Mouse (Mus musculus) stomach, embryonic 16.5 days (tissue): ENCODE data around the gene Brd2. TPM values are rescaled to one million over a fixed set of nuclear protein-coding genes. Genes with fewer than 3 reads are reported as not detected.
A peak's percentile ranks its signal among the peaks of the same experiment; 100 is the strongest.
"Not testable (repeated sequence)": the region's sequence is repeated elsewhere in the genome, so short reads cannot be mapped to it uniquely, and the experiment has no call there.

Experiments used
- ATAC-seq: fragments of 200-750 bp; cut with Nextera tagmentation; 2 replicates; pipeline ENCODE4 v1.8.0; 2017; ENCODE audit warnings: moderate number of reproducible peaks, moderate TSS enrichment; ENCODE audit not compliant: insufficient read depth, low FRiP score
- H3K27ac ChIP-seq: fragments of 300-500 bp; sonication (generic); 2 replicates; pipeline ENCODE4 v1.5.1; 2014; ENCODE audit warnings: low read length
- H3K27me3 ChIP-seq: fragments of 300-500 bp; sonication (generic); 2 replicates; pipeline ENCODE4 v1.6.1; 2014; ENCODE audit warnings: low read length, control low read depth, mixed read lengths; ENCODE audit not compliant: control insufficient read depth, insufficient read depth
- H3K36me3 ChIP-seq: fragments of 300-500 bp; sonication (generic); 2 replicates; pipeline ENCODE4 v1.6.1; 2014; ENCODE audit warnings: low read length; ENCODE audit not compliant: control insufficient read depth, insufficient read depth
- H3K4me1 ChIP-seq: fragments of 300-500 bp; sonication (generic); 2 replicates; pipeline ENCODE4 v1.6.1; 2014; ENCODE audit warnings: low read length, control low read depth, mixed read lengths; ENCODE audit not compliant: control insufficient read depth, insufficient read depth
- H3K4me2 ChIP-seq: fragments of 300-500 bp; sonication (generic); 2 replicates; pipeline ENCODE4 v1.6.1; 2014; ENCODE audit warnings: low read depth, low read length, mixed read lengths
- H3K4me3 ChIP-seq: fragments of 300-500 bp; sonication (generic); replicated peaks from 2 replicates; pipeline ENCODE4 v1.5.1; 2014; ENCODE audit warnings: mild to moderate bottlenecking, low read length
- H3K9ac ChIP-seq: fragments of 300-500 bp; sonication (generic); 2 replicates; pipeline ENCODE4 v1.6.1; 2014; ENCODE audit warnings: low read length
- H3K9me3 ChIP-seq: fragments of 300-500 bp; sonication (generic); replicated peaks from 2 replicates; pipeline ENCODE4 v1.6.1; 2016; ENCODE audit warnings: low read length, control low read depth; ENCODE audit not compliant: control insufficient read depth
- WGBS: fragments of 180-500 bp; shearing (Covaris S2); extraction: QIAGEN DNeasy Blood & Tissue Kit; methylation state at CpG from one replicate; pipeline ENCODE4 v1.1.7; 2014; 5-methylcytosine and 5-hydroxymethylcytosine counted together
- polyA plus RNA-seq: library from polyadenylated mRNA; unstranded; fragments of >200 nt; fragmentation: Nextera tagmentation; extraction: Ambion mirVana; gene quantifications from 2 replicates; pipeline ENCODE4 v1.2.1, GENCODE M21; 2015

Gene Brd2
- polyA plus RNA-seq, 1 experiment from 2014 or later: 71.9 TPM

GRCm38 (mm10) chr17:34144960-34145371, 22.5 kb upstream of the Brd2 start:
- no peak overlapping the region for H3K27ac ChIP-seq
- no peaks in the 10 kb centered on the region for H3K4me1 ChIP-seq
- no peak overlapping the region for H3K9ac ChIP-seq
- no peak for ATAC-seq
- no peak overlapping the region for H3K4me3 ChIP-seq
- no peaks in the 10 kb centered on the region for H3K36me3 ChIP-seq
- H3K4me2 ChIP-seq: no peak overlapping the region
- WGBS: 69% methylated on average over 3 of the region's 3 CpGs
- no peaks in the 10 kb centered on the region for H3K9me3 ChIP-seq
- H3K27me3 ChIP-seq: peaks cover 7% of the 10 kb centered on the region; the same call in 1 of the 2 replicates

GRCm38 (mm10) chr17:34144221-34144620, 21.8 kb upstream of the Brd2 start:
- H3K9ac ChIP-seq, H3K36me3 ChIP-seq, ATAC-seq: not testable (repeated sequence)

GRCm38 (mm10) chr17:34143461-34143860, 21.0 kb upstream of the Brd2 start:
- peaks cover 4% of the 10 kb centered on the region; the same call in 1 of the 2 replicates for H3K4me1 ChIP-seq

More at GRCm38 (mm10) chr17:34144221-34144620, 21.8 kb upstream of the Brd2 start:
- H3K27ac ChIP-seq, H3K9me3 ChIP-seq, H3K27me3 ChIP-seq, H3K4me3 ChIP-seq, H3K4me1 ChIP-seq, H3K4me2 ChIP-seq: not testable (repeated sequence)
- 94% methylated on average over 4 of the region's 4 CpGs for WGBS

GRCm38 (mm10) chr17:34143033-34143432, 20.6 kb upstream of the Brd2 start, which contains the start of gene H2-DMb2:
TSS of gene H2-DMb2 (plus strand) at chr17:34143307.
- 29% methylated on average over 7 of the region's 7 CpGs for WGBS
- Histone ChIP-seq H3K36me3 (no peaks in the 10 kb centered on the region), H3K27me3 (peaks cover 9% of the 10 kb centered on the region; the same call in 1 of the 2 replicates), H3K9me3 (no peaks in the 10 kb centered on the region), H3K4me3 (no peak within 1 kb of the TSS), H3K9ac (no peak within 1 kb of the TSS), H3K27ac (no peak within 1 kb of the TSS), H3K4me1 (peaks cover 4% of the 10 kb centered on the region; the same call in 1 of the 2 replicates), H3K4me2 (no peak within 1 kb of the TSS)
- ATAC-seq: peak; percentile 54; the same call in 1 of the 2 replicates

More at GRCm38 (mm10) chr17:34143461-34143860, 21.0 kb upstream of the Brd2 start:
- Histone ChIP-seq H3K27me3 (peaks cover 7% of the 10 kb centered on the region; the same call in 1 of the 2 replicates), H3K9me3 (no peaks in the 10 kb centered on the region), H3K27ac (no peak overlapping the region), H3K36me3 (no peaks in the 10 kb centered on the region), H3K4me2 (no peak overlapping the region), H3K4me3 (no peak overlapping the region), H3K9ac (no peak overlapping the region)
- 64% methylated on average over 5 of the region's 5 CpGs for WGBS
- ATAC-seq: no peak

- no peaks in the 10 kb centered on the region for H3K36me3 ChIP-seq
- no peaks in the 10 kb centered on the region for H3K9me3 ChIP-seq
- H3K9ac ChIP-seq: no peak overlapping the region
- ATAC-seq: no peak
- H3K4me3 ChIP-seq: no peak overlapping the region
- H3K4me2 ChIP-seq: no peak overlapping the region
- 68% methylated on average over 7 of the region's 7 CpGs for WGBS
- H3K27ac ChIP-seq: no peak overlapping the region
- peaks cover 9% of the 10 kb centered on the region; the same call in 1 of the 2 replicates for H3K27me3 ChIP-seq
- peaks cover 4% of the 10 kb centered on the region; the same call in 1 of the 2 replicates for H3K4me1 ChIP-seq
These were observed 20.1 kb upstream of the Brd2 start for GRCm38 (mm10) chr17:34142456-34143010.

GRCm38 (mm10) chr17:34141448-34141847, 19.0 kb upstream of the Brd2 start:
- ATAC-seq: no peak
- 47% methylated on average over 4 of the region's 4 CpGs for WGBS
- H3K27me3 ChIP-seq: peaks cover 12% of the 10 kb centered on the region; the same call in 1 of the 2 replicates
- H3K4me3 ChIP-seq: no peak overlapping the region
- H3K36me3 ChIP-seq: no peaks in the 10 kb centered on the region
- H3K9ac ChIP-seq: no peak overlapping the region
- peaks cover 4% of the 10 kb centered on the region; the same call in 1 of the 2 replicates for H3K4me1 ChIP-seq
- H3K9me3 ChIP-seq: no peaks in the 10 kb centered on the region
- H3K27ac ChIP-seq: no peak overlapping the region
- no peak overlapping the region for H3K4me2 ChIP-seq

DNA sequence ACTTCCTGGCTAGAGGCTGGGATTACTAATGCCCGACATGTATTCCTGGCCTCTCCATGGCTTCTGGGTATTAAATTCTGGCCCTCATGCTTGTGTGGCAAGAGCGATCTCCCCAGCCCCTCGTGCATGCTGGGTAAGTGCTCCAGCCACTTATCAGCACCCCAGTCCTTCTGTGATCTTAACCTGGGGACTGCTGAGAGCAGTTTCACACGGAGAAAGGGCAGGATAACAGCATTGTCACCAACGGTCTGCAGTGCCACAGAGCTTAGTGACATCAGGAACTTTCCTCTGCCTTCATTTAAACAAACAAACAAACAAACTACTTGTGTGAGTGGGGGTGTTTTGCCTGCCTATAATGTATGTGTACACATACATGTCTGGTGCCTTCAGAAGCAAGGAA, 17.8 kb upstream of the Brd2 start:
- H3K27ac ChIP-seq: no peak overlapping the region
- no peak overlapping the region for H3K4me2 ChIP-seq
- peaks cover 4% of the 10 kb centered on the region; the same call in 1 of the 2 replicates for H3K4me1 ChIP-seq
- 7% methylated on average over 5 of the region's 5 CpGs for WGBS
- no peaks in the 10 kb centered on the region for H3K9me3 ChIP-seq
- H3K9ac ChIP-seq: no peak overlapping the region
- peaks cover 12% of the 10 kb centered on the region; the same call in 1 of the 2 replicates for H3K27me3 ChIP-seq
- H3K4me3 ChIP-seq: no peak overlapping the region
- ATAC-seq: no peak
- no peaks in the 10 kb centered on the region for H3K36me3 ChIP-seq

DNA sequence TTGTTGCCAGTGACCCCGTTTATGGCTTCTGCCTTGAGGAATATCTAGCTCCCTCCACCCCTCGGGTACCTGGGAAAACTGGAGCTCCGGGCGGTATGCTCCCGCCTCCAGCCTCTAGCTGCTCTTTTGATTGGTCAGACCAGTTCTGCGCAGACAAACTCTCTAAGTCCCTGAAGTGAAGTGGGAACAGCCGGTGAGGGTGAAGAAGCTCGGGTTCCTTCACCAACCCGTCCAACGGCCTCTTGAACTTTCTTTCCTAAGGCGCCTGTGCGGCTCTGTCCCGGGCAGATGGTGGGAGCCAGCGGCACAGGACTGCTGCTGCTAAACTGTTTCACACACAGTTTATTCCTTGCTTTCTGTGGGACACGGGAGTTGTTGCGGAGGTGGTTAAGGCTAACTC, 17.0 kb upstream of the Brd2 start:
- Histone ChIP-seq H3K36me3 (no peaks in the 10 kb centered on the region), H3K4me2 (peak overlapping the region; percentile 80), H3K27ac (no peak overlapping the region), H3K4me1 (peaks cover 4% of the 10 kb centered on the region; the same call in 1 of the 2 replicates), H3K9me3 (no peaks in the 10 kb centered on the region), H3K9ac (peak overlapping the region; percentile 58), H3K27me3 (peaks cover 12% of the 10 kb centered on the region; the same call in 1 of the 2 replicates), H3K4me3 (peak overlapping the region; percentile 43)
- WGBS: 2% methylated on average over 16 of the region's 16 CpGs
- ATAC-seq: no peak

DNA sequence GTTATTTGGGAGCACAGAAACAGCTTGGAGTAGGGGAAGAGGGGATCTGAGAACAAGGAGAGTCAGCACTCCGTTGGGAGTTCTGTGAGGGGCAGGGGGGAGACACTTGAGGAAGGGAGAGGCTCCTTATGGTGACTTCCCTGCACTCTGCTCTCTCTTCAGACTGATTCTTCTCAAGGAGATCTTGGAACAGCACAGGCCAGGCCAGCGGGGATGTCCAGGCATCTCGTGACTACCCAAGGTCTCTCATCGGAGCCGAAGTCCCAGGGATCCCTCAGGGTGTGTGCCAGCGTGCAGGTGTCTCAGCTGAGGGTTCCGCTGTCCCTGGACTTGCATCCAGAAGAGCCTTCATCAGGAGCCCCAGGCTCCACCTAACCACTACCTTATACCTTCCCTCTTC, 16.2 kb upstream of the Brd2 start:
- no peak overlapping the region for H3K4me3 ChIP-seq
- no peaks in the 10 kb centered on the region for H3K36me3 ChIP-seq
- WGBS: 79% methylated on average over 7 of the region's 7 CpGs
- H3K9ac ChIP-seq: no peak overlapping the region
- no peak overlapping the region for H3K27ac ChIP-seq
- no peak overlapping the region for H3K4me2 ChIP-seq
- H3K4me1 ChIP-seq: peaks cover 4% of the 10 kb centered on the region; the same call in 1 of the 2 replicates
- ATAC-seq: no peak
- no peaks in the 10 kb centered on the region for H3K9me3 ChIP-seq
- peaks cover 12% of the 10 kb centered on the region; the same call in 1 of the 2 replicates for H3K27me3 ChIP-seq
